Mouse (Mus musculus) intestine, postnatal 0 days (tissue): Measurements from ENCODE around the gene Slc1a3. TPM values are rescaled to one million over a fixed set of nuclear protein-coding genes. Genes with fewer than 3 reads are reported as not detected.
"Not testable (repeated sequence)": the region's sequence is repeated elsewhere in the genome, so short reads cannot be mapped to it uniquely, and the experiment has no call there.

Source experiments
- ATAC-seq: fragments of 200-750 bp; cut with Nextera tagmentation; 2 replicates; pipeline ENCODE4 v1.8.0; 2017; ENCODE audit warnings: mild to moderate bottlenecking, moderate TSS enrichment, moderate library complexity
- H3K27ac ChIP-seq: fragments of 300-500 bp; sonication (generic); 2 replicates; pipeline ENCODE4 v1.5.1; 2014; ENCODE audit warnings: mild to moderate bottlenecking, low read depth, low read length, moderate library complexity
- H3K27me3 ChIP-seq: fragments of 300-500 bp; sonication (generic); replicated peaks from 2 replicates; pipeline ENCODE4 v1.6.1; 2014; ENCODE audit warnings: low read length, mixed read lengths; ENCODE audit not compliant: control insufficient read depth, insufficient read depth
- H3K36me3 ChIP-seq: fragments of 300-500 bp; sonication (generic); 2 replicates; pipeline ENCODE4 v1.6.1; 2014; ENCODE audit warnings: mild to moderate bottlenecking, moderate library complexity; ENCODE audit not compliant: control insufficient read depth, insufficient read depth
- H3K4me1 ChIP-seq: fragments of 300-500 bp; sonication (generic); replicated peaks from 2 replicates; pipeline ENCODE4 v1.6.1; 2014; ENCODE audit warnings: antibody characterized with exemption, low read length, mixed read lengths; ENCODE audit not compliant: control insufficient read depth, insufficient read depth
- H3K4me2 ChIP-seq: fragments of 300-500 bp; sonication (generic); replicated peaks from 2 replicates; pipeline ENCODE4 v1.6.1; 2014; ENCODE audit warnings: low read depth, mild to moderate bottlenecking, moderate library complexity
- H3K4me3 ChIP-seq: fragments of 300-500 bp; sonication (generic); 2 replicates; pipeline ENCODE4 v1.5.1; 2014; ENCODE audit warnings: low read depth, low read length
- H3K9ac ChIP-seq: fragments of 300-500 bp; sonication (generic); 2 replicates; pipeline ENCODE4 v1.6.1; 2014; ENCODE audit warnings: mild to moderate bottlenecking, low read depth, low read length
- H3K9me3 ChIP-seq: fragments of 300-500 bp; sonication (generic); 2 replicates; pipeline ENCODE4 v1.6.1; 2016; ENCODE audit warnings: mixed run types; ENCODE audit not compliant: control insufficient read depth
- CTCF ChIP-seq: sonication (generic); IDR thresholded peaks from 2 replicates; pipeline ENCODE4 v1.5.1; 2016; ENCODE audit warnings: low read depth, mild to moderate bottlenecking, control low read depth, antibody characterized with exemption, moderate library complexity
- WGBS: fragments of 180-500 bp; shearing (Covaris S2); extraction: QIAGEN DNeasy Blood & Tissue Kit; methylation state at CpG from one replicate; pipeline ENCODE4 v1.1.7; 2014; 5-methylcytosine and 5-hydroxymethylcytosine counted together
- polyA plus RNA-seq: library from polyadenylated mRNA; unstranded; fragments of >200 nt; fragmentation: Nextera tagmentation; extraction: Ambion mirVana; gene quantifications from 2 replicates; pipeline ENCODE4 v1.2.1, GENCODE M21; 2015

Gene Slc1a3
- polyA plus RNA-seq, 1 experiment from 2014 or later = 0.53 TPM

- ATAC-seq = no peak
- Histone ChIP-seq H3K36me3 (no peaks in the 10 kb centered on the region), H3K4me1 (no peaks in the 10 kb centered on the region), H3K4me2 (no peak overlapping the region), H3K27ac (no peak overlapping the region), H3K27me3 (no peaks in the 10 kb centered on the region), H3K9me3 (no peaks in the 10 kb centered on the region), H3K4me3 (no peak overlapping the region), H3K9ac (no peak overlapping the region)
- TF ChIP-seq CTCF = no peak
- 83% methylated on average over 2 of the region's 2 CpGs for WGBS
Measured at GRCm38 (mm10) chr15:8712433-8712984, 1.9 kb upstream of the Slc1a3 start.

DNA sequence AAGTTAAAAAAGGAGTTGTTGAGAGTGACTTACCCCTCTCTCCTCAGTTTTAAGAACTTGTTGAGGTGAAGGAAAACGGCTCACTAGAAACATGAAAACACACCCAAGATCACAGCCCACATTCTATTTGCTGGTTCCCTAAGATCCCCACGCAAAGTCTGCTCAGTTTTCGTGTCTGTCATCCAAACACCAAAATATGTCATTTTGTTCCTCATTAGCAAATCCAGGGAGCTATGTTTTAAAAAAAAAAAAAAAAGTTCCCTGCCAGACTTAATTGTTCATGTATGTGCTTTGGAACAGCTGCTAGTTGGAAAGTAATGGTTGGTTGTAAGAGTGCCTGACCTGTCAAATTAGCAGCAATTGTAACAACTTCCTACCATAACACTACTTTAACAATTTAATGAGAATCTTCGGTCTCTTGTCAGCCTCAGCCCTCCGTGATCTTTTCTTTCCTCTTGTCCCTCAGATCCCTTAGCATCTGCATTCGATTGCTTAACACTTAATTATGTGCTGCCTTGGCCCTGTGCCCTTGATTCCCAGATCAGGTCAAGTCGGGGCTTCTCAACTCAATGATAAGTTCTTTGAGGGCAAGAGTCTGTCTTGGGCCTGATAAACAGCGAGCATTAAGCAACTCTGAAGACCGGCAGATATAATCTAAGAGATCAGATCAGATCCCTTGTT lies 1.2 kb upstream of the Slc1a3 start:
- Histone ChIP-seq H3K4me3 (no peak overlapping the region), H3K4me1 (no peaks in the 10 kb centered on the region), H3K27me3 (no peaks in the 10 kb centered on the region), H3K9me3 (no peaks in the 10 kb centered on the region), H3K9ac (no peak overlapping the region), H3K36me3 (no peaks in the 10 kb centered on the region), H3K4me2 (no peak overlapping the region), H3K27ac (no peak overlapping the region)
- 64% methylated on average over 9 of the region's 9 CpGs for WGBS
- no peak for ATAC-seq
- TF ChIP-seq CTCF = no peak

GRCm38 (mm10) chr15:8709578-8709977 lies 986 bp downstream of the Slc1a3 start:
- 3% methylated on average over 11 of the region's 11 CpGs for WGBS

DNA sequence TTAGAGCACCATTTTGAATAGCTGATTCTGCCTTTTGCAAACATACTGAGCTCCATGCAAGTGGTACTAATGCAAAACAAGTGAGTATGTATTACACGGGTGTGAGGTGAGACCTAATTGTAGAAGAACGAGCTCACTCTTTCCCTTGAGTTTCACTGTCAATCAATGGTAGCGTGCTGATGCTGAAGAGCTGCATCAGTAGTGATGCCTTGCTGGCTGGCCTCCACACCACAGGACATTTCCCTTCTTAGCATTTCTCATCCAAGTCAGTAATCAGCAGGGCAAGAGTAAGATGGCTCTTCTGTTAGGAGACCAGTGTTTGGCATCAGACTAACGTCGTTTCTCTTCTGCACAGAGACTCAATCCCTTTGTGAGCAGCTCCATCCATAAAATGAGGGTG lies 4.0 kb downstream of the Slc1a3 start:
- H3K4me1 ChIP-seq = no peaks in the 10 kb centered on the region
- H3K9me3 ChIP-seq = no peaks in the 10 kb centered on the region
- H3K9ac ChIP-seq = no peak overlapping the region
- no peaks in the 10 kb centered on the region for H3K36me3 ChIP-seq
- H3K4me2 ChIP-seq = no peak overlapping the region
- ATAC-seq = no peak
- no peak for TF ChIP-seq CTCF
- no peaks in the 10 kb centered on the region for H3K27me3 ChIP-seq
- 90% methylated on average over 5 of the region's 5 CpGs for WGBS
- H3K27ac ChIP-seq = no peak overlapping the region
- no peak overlapping the region for H3K4me3 ChIP-seq

More at GRCm38 (mm10) chr15:8709578-8709977, 986 bp downstream of the Slc1a3 start:
- no peak for TF ChIP-seq CTCF
- Histone ChIP-seq H3K36me3 (no peaks in the 10 kb centered on the region), H3K4me1 (no peaks in the 10 kb centered on the region), H3K4me2 (peak overlapping the region; percentile 97), H3K27me3 (no peaks in the 10 kb centered on the region), H3K4me3 (peak overlapping the region; percentile 52), H3K9ac (no peak overlapping the region), H3K27ac (no peak overlapping the region), H3K9me3 (no peaks in the 10 kb centered on the region)
- no peak for ATAC-seq

GRCm38 (mm10) chr15:8706178-8706577 lies 4.4 kb downstream of the Slc1a3 start:
- no peak for ATAC-seq
- H3K27me3 ChIP-seq = no peaks in the 10 kb centered on the region
- H3K9me3 ChIP-seq = no peaks in the 10 kb centered on the region
- no peak for TF ChIP-seq CTCF
- H3K27ac ChIP-seq = no peak overlapping the region
- H3K4me3 ChIP-seq = no peak overlapping the region
- no peaks in the 10 kb centered on the region for H3K4me1 ChIP-seq
- H3K4me2 ChIP-seq = no peak overlapping the region
- 74% methylated on average over 4 of the region's 4 CpGs for WGBS
- no peak overlapping the region for H3K9ac ChIP-seq
- no peaks in the 10 kb centered on the region for H3K36me3 ChIP-seq

- not testable (repeated sequence) for H3K4me3 ChIP-seq, H3K4me1 ChIP-seq, H3K27ac ChIP-seq, H3K9me3 ChIP-seq, H3K4me2 ChIP-seq, H3K27me3 ChIP-seq, ATAC-seq, H3K36me3 ChIP-seq, H3K9ac ChIP-seq
- WGBS = 97% methylated on average over 1 of the region's 1 CpGs
Measured at GRCm38 (mm10) chr15:8705560-8705959, 5.0 kb downstream of the Slc1a3 start.
